Mouse (Mus musculus) kidney, embryonic 15.5 days (tissue): ENCODE data around the gene Asns. TPM values are rescaled to one million over a fixed set of nuclear protein-coding genes. Genes with fewer than 3 reads are reported as not detected.
A peak's percentile ranks its signal among the peaks of the same experiment; 100 is the strongest.

ENCODE experiments used
- ATAC-seq: fragments of 200-750 bp; cut with Nextera tagmentation; replicated peaks from 2 replicates; pipeline ENCODE4 v1.8.0; 2017; ENCODE audit warnings: moderate TSS enrichment; ENCODE audit not compliant: low FRiP score
- H3K27ac ChIP-seq: fragments of 300-500 bp; sonication (generic); 2 replicates; pipeline ENCODE4 v1.5.1; 2015; ENCODE audit warnings: mild to moderate bottlenecking, inconsistent platforms
- H3K27me3 ChIP-seq: fragments of 300-500 bp; sonication (generic); 2 replicates; pipeline ENCODE4 v1.6.1; 2015; ENCODE audit warnings: inconsistent platforms
- H3K36me3 ChIP-seq: fragments of 300-500 bp; sonication (generic); 2 replicates; pipeline ENCODE4 v1.6.1; 2015; ENCODE audit warnings: inconsistent platforms
- H3K4me1 ChIP-seq: fragments of 300-500 bp; sonication (generic); 2 replicates; pipeline ENCODE4 v1.6.1; 2015; ENCODE audit warnings: inconsistent platforms
- H3K4me2 ChIP-seq: fragments of 300-500 bp; sonication (generic); 2 replicates; pipeline ENCODE4 v1.6.1; 2015; ENCODE audit warnings: moderate library complexity, mild to moderate bottlenecking, inconsistent platforms
- H3K4me3 ChIP-seq: fragments of 300-500 bp; sonication (generic); replicated peaks from 2 replicates; pipeline ENCODE4 v1.5.1; 2015; ENCODE audit warnings: mild to moderate bottlenecking, inconsistent platforms
- H3K9ac ChIP-seq: fragments of 300-500 bp; sonication (generic); 2 replicates; pipeline ENCODE4 v1.6.1; 2015; ENCODE audit warnings: mild to moderate bottlenecking, inconsistent platforms
- H3K9me3 ChIP-seq: fragments of 300-500 bp; sonication (generic); replicated peaks from 2 replicates; pipeline ENCODE4 v1.6.1; 2016; ENCODE audit warnings: inconsistent platforms
- WGBS: fragments of 180-500 bp; shearing (Covaris S2); methylation state at CpG from one replicate; pipeline ENCODE4 v1.1.7; 2015; ENCODE audit warnings: mixed read lengths; 5-methylcytosine and 5-hydroxymethylcytosine counted together
- polyA plus RNA-seq: library from polyadenylated mRNA; unstranded; fragments of >200 nt; fragmentation: Nextera tagmentation; extraction: Ambion mirVana; gene quantifications from 2 replicates; pipeline ENCODE4 v1.2.1, GENCODE M21; 2015

The Asns gene
- 32.8 and 38.1 TPM in 2 replicates for polyA plus RNA-seq

- peak within 1 kb of the TSS; percentile 99 for H3K4me2 ChIP-seq
- H3K9me3 ChIP-seq = no peaks in the 10 kb centered on the region
- peak within 1 kb of the TSS; percentile 71 for H3K4me3 ChIP-seq
- no peaks in the 10 kb centered on the region for H3K36me3 ChIP-seq
- WGBS = under 1% methylated on average over 51 of the region's 51 CpGs
- H3K27me3 ChIP-seq = 0 out of 2 replicates have a peak, but pooled peaks cover 4% of the 10 kb centered on the region
- peak; percentile 97 for ATAC-seq
- H3K4me1 ChIP-seq = peaks cover 9% of the 10 kb centered on the region; the same call in 1 of the 2 replicates
- peak within 1 kb of the TSS; percentile 67 for H3K9ac ChIP-seq
- H3K27ac ChIP-seq = peak within 1 kb of the TSS; percentile 45; the same call in 1 of the 2 replicates
Observed at GRCm38 (mm10) chr6:7692884-7693585, at the start of gene Asns. Gene Asns (minus strand): TSS chr6:7693254.

- H3K4me1 ChIP-seq = no peaks in the 10 kb centered on the region
- no peak for ATAC-seq
- no peaks in the 10 kb centered on the region for H3K36me3 ChIP-seq
- H3K4me2 ChIP-seq = no peak overlapping the region
- 69% methylated on average over 3 of the region's 3 CpGs for WGBS
- no peak overlapping the region for H3K4me3 ChIP-seq
- H3K27me3 ChIP-seq = no peaks in the 10 kb centered on the region
- H3K9me3 ChIP-seq = no peaks in the 10 kb centered on the region
- no peak overlapping the region for H3K27ac ChIP-seq
- no peak overlapping the region for H3K9ac ChIP-seq
Observed at GRCm38 (mm10) chr6:7741721-7742120, 48.7 kb upstream of the Asns start.

- no peak for ATAC-seq
- Histone ChIP-seq H3K9ac (no peak overlapping the region), H3K27ac (no peak overlapping the region), H3K4me3 (no peak overlapping the region), H3K4me1 (no peaks in the 10 kb centered on the region), H3K27me3 (no peaks in the 10 kb centered on the region), H3K4me2 (no peak overlapping the region), H3K9me3 (no peaks in the 10 kb centered on the region), H3K36me3 (no peaks in the 10 kb centered on the region)
- 85% methylated on average over 2 of the region's 2 CpGs for WGBS
Observed at GRCm38 (mm10) chr6:7737842-7738241, 44.8 kb upstream of the Asns start.

GRCm38 (mm10) chr6:7732754-7733708 is 40.0 kb upstream of the Asns start:
- H3K4me3 ChIP-seq = no peak overlapping the region
- H3K4me1 ChIP-seq = no peaks in the 10 kb centered on the region
- WGBS = 35% methylated on average over 12 of the region's 12 CpGs
- H3K27me3 ChIP-seq = no peaks in the 10 kb centered on the region
- H3K9ac ChIP-seq = no peak overlapping the region
- H3K36me3 ChIP-seq = no peaks in the 10 kb centered on the region
- H3K4me2 ChIP-seq = no peak overlapping the region
- H3K9me3 ChIP-seq = no peaks in the 10 kb centered on the region
- 0 out of 2 replicates have a peak, but pooled peaks have one; percentile 60 for ATAC-seq
- H3K27ac ChIP-seq = no peak overlapping the region

- H3K9ac ChIP-seq = no peak overlapping the region
- H3K27ac ChIP-seq = no peak overlapping the region
- WGBS = 84% methylated on average over 6 of the region's 6 CpGs
- no peaks in the 10 kb centered on the region for H3K4me1 ChIP-seq
- no peaks in the 10 kb centered on the region for H3K27me3 ChIP-seq
- H3K4me2 ChIP-seq = no peak overlapping the region
- H3K4me3 ChIP-seq = no peak overlapping the region
- no peak for ATAC-seq
- no peaks in the 10 kb centered on the region for H3K36me3 ChIP-seq
- no peaks in the 10 kb centered on the region for H3K9me3 ChIP-seq
Observed at GRCm38 (mm10) chr6:7732097-7732496, 39.0 kb upstream of the Asns start.

GRCm38 (mm10) chr6:7729128-7729527 is 36.1 kb upstream of the Asns start:
- Histone ChIP-seq H3K4me3 (no peak overlapping the region), H3K27ac (no peak overlapping the region), H3K9ac (no peak overlapping the region), H3K36me3 (no peaks in the 10 kb centered on the region), H3K4me2 (no peak overlapping the region), H3K27me3 (no peaks in the 10 kb centered on the region), H3K4me1 (no peaks in the 10 kb centered on the region), H3K9me3 (no peaks in the 10 kb centered on the region)
- 87% methylated on average over 2 of the region's 2 CpGs for WGBS
- ATAC-seq = no peak

- Histone ChIP-seq H3K27me3 (no peaks in the 10 kb centered on the region), H3K9ac (no peak overlapping the region), H3K4me3 (no peak overlapping the region), H3K27ac (no peak overlapping the region), H3K4me1 (no peaks in the 10 kb centered on the region), H3K9me3 (no peaks in the 10 kb centered on the region), H3K36me3 (no peaks in the 10 kb centered on the region), H3K4me2 (no peak overlapping the region)
- ATAC-seq = no peak
- 89% methylated on average over 5 of the region's 5 CpGs for WGBS
Observed at GRCm38 (mm10) chr6:7728241-7728640, 35.2 kb upstream of the Asns start.

GRCm38 (mm10) chr6:7716236-7716635 is 23.2 kb upstream of the Asns start:
- Histone ChIP-seq H3K4me2 (no peak overlapping the region), H3K9ac (no peak overlapping the region), H3K36me3 (no peaks in the 10 kb centered on the region), H3K4me1 (no peaks in the 10 kb centered on the region), H3K27me3 (no peaks in the 10 kb centered on the region), H3K9me3 (no peaks in the 10 kb centered on the region), H3K4me3 (no peak overlapping the region), H3K27ac (no peak overlapping the region)
- ATAC-seq = no peak
- 56% methylated on average over 4 of the region's 4 CpGs for WGBS

- Histone ChIP-seq H3K9ac (no peak overlapping the region), H3K4me3 (no peak overlapping the region), H3K9me3 (no peaks in the 10 kb centered on the region), H3K27ac (no peak overlapping the region), H3K4me2 (no peak overlapping the region), H3K36me3 (no peaks in the 10 kb centered on the region), H3K27me3 (no peaks in the 10 kb centered on the region), H3K4me1 (no peaks in the 10 kb centered on the region)
- ATAC-seq = no peak
- 22% methylated on average over 2 of the region's 2 CpGs for WGBS
Observed at GRCm38 (mm10) chr6:7714230-7714629, 21.2 kb upstream of the Asns start.

- Histone ChIP-seq H3K27me3 (no peaks in the 10 kb centered on the region), H3K4me2 (no peak overlapping the region), H3K36me3 (no peaks in the 10 kb centered on the region), H3K27ac (no peak overlapping the region), H3K9me3 (no peaks in the 10 kb centered on the region), H3K4me3 (no peak overlapping the region), H3K9ac (no peak overlapping the region), H3K4me1 (no peaks in the 10 kb centered on the region)
- WGBS = 41% methylated on average over 3 of the region's 3 CpGs
- ATAC-seq = no peak
Observed at GRCm38 (mm10) chr6:7711837-7712330, 18.8 kb upstream of the Asns start.

- no peaks in the 10 kb centered on the region for H3K9me3 ChIP-seq
- ATAC-seq = no peak
- 86% methylated on average over 3 of the region's 3 CpGs for WGBS
- no peaks in the 10 kb centered on the region for H3K27me3 ChIP-seq
- no peak overlapping the region for H3K27ac ChIP-seq
- H3K4me3 ChIP-seq = no peak overlapping the region
- H3K4me2 ChIP-seq = no peak overlapping the region
- no peaks in the 10 kb centered on the region for H3K36me3 ChIP-seq
- H3K9ac ChIP-seq = no peak overlapping the region
- H3K4me1 ChIP-seq = no peaks in the 10 kb centered on the region
Observed at GRCm38 (mm10) chr6:7708246-7708645, 15.2 kb upstream of the Asns start.

- Histone ChIP-seq H3K4me2 (no peak overlapping the region), H3K4me3 (no peak overlapping the region), H3K36me3 (no peaks in the 10 kb centered on the region), H3K27ac (no peak overlapping the region), H3K4me1 (no peaks in the 10 kb centered on the region), H3K9ac (no peak overlapping the region), H3K27me3 (no peaks in the 10 kb centered on the region), H3K9me3 (no peaks in the 10 kb centered on the region)
- WGBS = 56% methylated on average over 1 of the region's 1 CpGs
- ATAC-seq = no peak
Observed at GRCm38 (mm10) chr6:7706796-7707195, 13.7 kb upstream of the Asns start.
